In the genomic region with DNA sequence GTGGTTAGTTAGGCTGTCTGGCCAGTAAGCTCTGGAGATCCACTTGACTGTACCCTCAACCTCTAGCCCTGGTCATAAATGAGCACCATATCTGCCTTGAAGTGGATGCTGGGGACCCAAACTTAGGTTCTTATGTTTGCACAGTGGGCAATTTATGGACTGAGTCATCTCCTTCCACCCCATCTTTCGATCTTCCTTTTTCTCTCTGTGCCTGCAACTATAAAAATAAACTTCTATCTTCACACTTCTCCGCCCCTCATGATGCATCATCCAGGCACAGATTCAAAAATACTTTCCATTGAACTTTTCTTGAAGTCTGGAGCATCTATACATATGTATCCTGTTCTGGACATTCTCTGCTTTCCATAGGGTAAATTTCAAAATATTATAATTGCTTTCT, we compare ENCODE assay signal across 12 mouse cellular contexts.
"Had no signal": no experiment of that assay in that cellular context is flagged by ENCODE, and none has a peak within 500 bp of the region (broad histone marks: within the 10 kb centered on the region; RNA-seq: fewer than 3 reads in every experiment).

No protein-coding gene starts in this region.

- DNase-seq: kidney, adult 2 months; kidney, postnatal 10 days; kidney, postnatal 36 days; left cerebral cortex, postnatal 4 days; liver, postnatal 0 days; lung, postnatal 10 days; lung, postnatal 36 days; midbrain, embryonic 14.5 days; retina, postnatal 1 day; right cerebral cortex, postnatal 4 days; thymus, postnatal 25 days had no signal

- ATAC-seq: intestine, postnatal 0 days; liver, postnatal 0 days had no signal
